Mouse (Mus musculus) brain, embryonic 14.5 days (tissue): ENCODE data around the gene Sbk2.

Source experiments
- CTCF ChIP-seq: fragments of 200-500 bp; IDR thresholded peaks from 2 replicates; pipeline ENCODE4 v1.5.1; 2012; ENCODE audit warnings: inconsistent platforms, mild to moderate bottlenecking, moderate library complexity, borderline replicate concordance; ENCODE audit not compliant: insufficient read depth, insufficient read length; ENCODE audit errors: extremely low read depth
- POLR2A ChIP-seq: fragments of 200-500 bp; IDR thresholded peaks from 2 replicates; pipeline ENCODE4 v1.6.1; 2012; ENCODE audit warnings: mild to moderate bottlenecking, inconsistent platforms, borderline replicate concordance; ENCODE audit not compliant: poor library complexity, insufficient read depth, insufficient read length, severe bottlenecking; ENCODE audit errors: extremely low read depth

GRCm38 (mm10) chr7:4996003-4996895 is 32.0 kb upstream of the Sbk2 start, which contains the start of gene Zfp579:
- TF ChIP-seq CTCF (no peak), POLR2A (peak; percentile 77; the same call in 1 of the 2 replicates)
